Comparison of ENCODE assay signal across 9 mouse cellular contexts in the genomic region with DNA sequence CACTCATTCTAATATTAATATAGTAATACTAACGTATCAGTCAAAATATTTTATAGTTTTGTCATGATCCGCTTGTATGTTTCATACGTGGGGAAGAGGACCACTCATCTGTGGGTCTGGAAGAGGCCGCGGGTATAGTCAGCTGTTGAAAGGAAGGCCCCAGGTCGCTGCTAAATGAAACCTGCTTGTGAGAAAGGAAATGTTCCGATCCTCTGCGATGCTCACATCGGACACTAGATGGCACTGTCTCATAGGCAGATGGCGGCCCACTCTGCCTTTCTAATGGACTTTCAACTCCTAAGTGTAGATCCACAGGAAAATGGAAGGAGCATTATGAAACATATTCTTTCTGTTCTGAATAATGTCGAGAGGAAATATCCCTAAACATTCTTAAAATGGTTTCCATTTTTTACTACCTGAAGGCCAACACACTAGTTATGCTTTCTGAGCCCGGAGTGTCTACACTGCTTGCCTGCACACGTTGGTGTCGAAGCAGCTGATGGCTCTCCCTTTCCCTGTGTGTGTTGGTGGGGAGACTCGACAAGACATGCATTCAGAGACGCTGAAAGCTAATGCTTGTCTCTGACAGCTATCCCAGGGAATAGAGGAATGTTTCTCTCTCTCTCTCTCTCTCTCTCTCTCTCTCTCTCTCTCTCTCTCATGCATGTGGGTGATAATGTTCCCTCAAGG.
DNase-seq lines count a peak whose midpoint lies in the region; ATAC-seq and TF ChIP-seq lines count a peak whose summit lies in the region.
"Had no signal": no experiment of that assay in that cellular context is flagged by ENCODE, and none has a peak within 500 bp of the region (broad histone marks: within the 10 kb centered on the region; RNA-seq: fewer than 3 reads in every experiment).

No protein-coding gene starts in this region.

- no peak overlapping the region for H3K4me3 ChIP-seq in cortical plate, adult 2 months (ENCODE audit: insufficient read depth, low read length)
- no peak overlapping the region for H3K4me3 ChIP-seq in kidney, postnatal 0 days (replicated peaks; ENCODE audit: low read depth, low read length)
- no peak overlapping the region for H3K4me3 ChIP-seq in liver, postnatal 0 days (ENCODE audit: low read depth, low read length)
- H3K4me3 ChIP-seq in neural tube, embryonic 15.5 days (replicated peaks), result no peak overlapping the region
- H3K4me3 ChIP-seq: erythroblast, embryonic 14.5 days had no signal

- no peak overlapping the region; the same call in 1 of the 2 replicates for H3K27ac ChIP-seq in cortical plate, adult 2 months (ENCODE audit: insufficient read depth, low read length)
- no peak overlapping the region for H3K27ac ChIP-seq in kidney, postnatal 0 days
- H3K27ac ChIP-seq in liver, postnatal 0 days (ENCODE audit: low read depth), result no peak overlapping the region
- no peak overlapping the region for H3K27ac ChIP-seq in neural tube, embryonic 15.5 days (replicated peaks)

- no peak for TF ChIP-seq EP300 in liver, postnatal 0 days (IDR thresholded peaks at IDR 0.05; ENCODE audit: low read depth)

- H3K36me3 ChIP-seq in kidney, postnatal 0 days (ENCODE audit: insufficient read depth, low read length), result no peaks in the 10 kb centered on the region
- no peaks in the 10 kb centered on the region for H3K36me3 ChIP-seq in liver, postnatal 0 days (replicated peaks; ENCODE audit: insufficient read depth, low read length)
- no peaks in the 10 kb centered on the region for H3K36me3 ChIP-seq in neural tube, embryonic 15.5 days

- H3K4me1 ChIP-seq in cortical plate, adult 2 months (ENCODE audit: control insufficient read depth, insufficient read depth, low read length), result peaks cover 2% of the 10 kb centered on the region; the same call in 1 of the 2 replicates
- no peaks in the 10 kb centered on the region for H3K4me1 ChIP-seq in kidney, postnatal 0 days (replicated peaks; ENCODE audit: insufficient read depth, low read length)
- H3K4me1 ChIP-seq in liver, postnatal 0 days (ENCODE audit: insufficient read depth), result no peaks in the 10 kb centered on the region
- H3K4me1 ChIP-seq in neural tube, embryonic 15.5 days, result no peaks in the 10 kb centered on the region

- H3K9ac ChIP-seq in kidney, postnatal 0 days (ENCODE audit: low read depth, low read length), result no peak overlapping the region
- H3K9ac ChIP-seq in liver, postnatal 0 days (replicated peaks), result no peak overlapping the region
- H3K9ac ChIP-seq in neural tube, embryonic 15.5 days (replicated peaks), result no peak overlapping the region

- no peak for TF ChIP-seq POLR2A in cortical plate, adult 2 months (IDR thresholded peaks at IDR 0.05; ENCODE audit: extremely low read depth, insufficient read depth, low read length)

- peak; percentile 99 for TF ChIP-seq CTCF in cortical plate, adult 2 months (IDR thresholded peaks at IDR 0.05; ENCODE audit: extremely low read depth, insufficient read depth, low read length)
- TF ChIP-seq CTCF in kidney, postnatal 0 days (IDR thresholded peaks at IDR 0.05; ENCODE audit: low read depth), result peak; percentile 99
- peak; percentile 97 for TF ChIP-seq CTCF in liver, postnatal 0 days (IDR thresholded peaks at IDR 0.05; ENCODE audit: low read depth)

- H3K9me3 ChIP-seq in kidney, postnatal 0 days (replicated peaks; ENCODE audit: low read length), result no peaks in the 10 kb centered on the region
- H3K9me3 ChIP-seq in liver, postnatal 0 days (ENCODE audit: low read length), result no peaks in the 10 kb centered on the region
- no peaks in the 10 kb centered on the region for H3K9me3 ChIP-seq in neural tube, embryonic 15.5 days (replicated peaks)

- WGBS in kidney, postnatal 0 days, result 26% methylated on average over 16 of the region's 16 CpGs
- 25% methylated on average over 16 of the region's 16 CpGs for WGBS in liver, postnatal 0 days (ENCODE audit: insufficient replicate concordance)
- 27% methylated on average over 16 of the region's 16 CpGs for WGBS in neural tube, embryonic 15.5 days

- H3K4me2 ChIP-seq in kidney, postnatal 0 days (ENCODE audit: low read length), result no peak overlapping the region
- H3K4me2 ChIP-seq in liver, postnatal 0 days (ENCODE audit: low read depth, low read length), result no peak overlapping the region
- no peak overlapping the region for H3K4me2 ChIP-seq in neural tube, embryonic 15.5 days

- H3K27me3 ChIP-seq in kidney, postnatal 0 days (ENCODE audit: insufficient read depth, low read length), result no peaks in the 10 kb centered on the region
- H3K27me3 ChIP-seq in liver, postnatal 0 days (ENCODE audit: insufficient read depth, low read length), result no peaks in the 10 kb centered on the region
- H3K27me3 ChIP-seq in neural tube, embryonic 15.5 days (replicated peaks), result no peaks in the 10 kb centered on the region

- DNase-seq in 3T3-L1 (ENCODE audit: low read depth, low spot score), result peak; percentile 89
- DNase-seq in adipocyte (ENCODE audit: low spot score), result peak; percentile 84
- peak; percentile 80 for DNase-seq in gastrocnemius, postnatal 10 days
- DNase-seq in kidney, postnatal 0 days (ENCODE audit: low spot score), result peak; percentile 87
- peak; percentile 81 for DNase-seq in liver, postnatal 0 days
- peak; percentile 48 for DNase-seq in testis, postnatal 14 days (ENCODE audit: low spot score)

- 0 out of 2 replicates have a peak, but pooled peaks have one; percentile 45 for ATAC-seq in kidney, postnatal 0 days (replicated peaks; ENCODE audit: low FRiP score, low read depth)
- peak; percentile 64 for ATAC-seq in liver, postnatal 0 days
- ATAC-seq in neural tube, embryonic 15.5 days (ENCODE audit: low FRiP score), result peak; percentile 74
